Mouse (Mus musculus) yolk sac, embryonic 10.5 days (tissue): ENCODE measurements around the gene Mrps12.

ENCODE experiments used
- DNase-seq: peaks from one replicate; pipeline ENCODE4 v3.0.0-alpha.2; 2017; ENCODE audit warnings: low spot score

Gene Mrps12

GRCm38 (mm10) chr7:28741709-28742438 is at the start of gene Mrps12, which contains the start of gene Sars2:
Gene Mrps12 (minus strand): TSS chr7:28741820.
Gene Sars2 (plus strand): TSS chr7:28741992.
- DNase-seq: peak; percentile 97

- DNase-seq: peak; percentile 90
Measured at GRCm38 (mm10) chr7:28790066-28790806, 48.6 kb upstream of the Mrps12 start.

GRCm38 (mm10) chr7:28789235-28789634 is 47.6 kb upstream of the Mrps12 start:
- DNase-seq: no peak

GRCm38 (mm10) chr7:28788307-28789195 is 46.9 kb upstream of the Mrps12 start, which contains the start of gene Rinl:
Gene Rinl (plus strand): TSS chr7:28788969.
- DNase-seq: no peak

GRCm38 (mm10) chr7:28787884-28788283 is 46.3 kb upstream of the Mrps12 start:
- no peak for DNase-seq

- no peak for DNase-seq
Measured at GRCm38 (mm10) chr7:28785161-28785560, 43.5 kb upstream of the Mrps12 start.

- DNase-seq: no peak
Measured at GRCm38 (mm10) chr7:28781261-28781663, 39.6 kb upstream of the Mrps12 start.

GRCm38 (mm10) chr7:28780857-28781256 is 39.2 kb upstream of the Mrps12 start:
- DNase-seq: no peak

GRCm38 (mm10) chr7:28780067-28780658 is 38.5 kb upstream of the Mrps12 start:
- peak; percentile 75 for DNase-seq

- no peak for DNase-seq
Measured at GRCm38 (mm10) chr7:28778825-28779224, 37.2 kb upstream of the Mrps12 start.

GRCm38 (mm10) chr7:28775129-28775528 is 33.5 kb upstream of the Mrps12 start:
- DNase-seq: no peak

GRCm38 (mm10) chr7:28774164-28774563 is 32.5 kb upstream of the Mrps12 start:
- DNase-seq: no peak

GRCm38 (mm10) chr7:28773163-28773562 is 31.5 kb upstream of the Mrps12 start:
- no peak for DNase-seq

- DNase-seq: no peak
Measured at GRCm38 (mm10) chr7:28771867-28772266, 30.2 kb upstream of the Mrps12 start.

- no peak for DNase-seq
Measured at GRCm38 (mm10) chr7:28770309-28770708, 28.7 kb upstream of the Mrps12 start.

GRCm38 (mm10) chr7:28769414-28769958 is 27.9 kb upstream of the Mrps12 start:
- DNase-seq: no peak

- no peak for DNase-seq
Measured at GRCm38 (mm10) chr7:28767462-28767965, 25.9 kb upstream of the Mrps12 start, which contains the start of gene Nfkbib. Gene Nfkbib (minus strand): TSS chr7:28767512.

- no peak for DNase-seq
Measured at GRCm38 (mm10) chr7:28766910-28767309, 25.3 kb upstream of the Mrps12 start.

- DNase-seq: peak; percentile 99
Measured at GRCm38 (mm10) chr7:28766173-28766879, 24.7 kb upstream of the Mrps12 start, which contains the start of gene Sirt2. Gene Sirt2 (plus strand): TSS chr7:28766735.

- no peak for DNase-seq
Measured at GRCm38 (mm10) chr7:28765211-28765610, 23.6 kb upstream of the Mrps12 start.
